Mouse (Mus musculus): ENCODE measurements around the gene Gm20388. TPM values are rescaled to one million over a fixed set of nuclear protein-coding genes. Genes with fewer than 3 reads are reported as not detected.

The Gm20388 gene
- polyA plus RNA-seq, 1 experiment from 2014 or later: 2.5 TPM

- peaks cover 17% of the 10 kb centered on the region for H3K27me3 ChIP-seq (ENCODE audit: low read depth, poor library complexity, severe bottlenecking)
- peaks cover 49% of the 10 kb centered on the region for H3K4me1 ChIP-seq
- 19% methylated on average over 18 of the region's 18 CpGs for WGBS
- peak within 1 kb of the TSS; percentile 32 for H3K4me3 ChIP-seq
- peak within 1 kb of the TSS; percentile 58; the same call in 1 of the 2 replicates for H3K27ac ChIP-seq
- DNase-seq (ENCODE audit: low spot score): peak; percentile 75
- H3K9me3 ChIP-seq (replicated peaks): no peaks in the 10 kb centered on the region
- no peaks in the 10 kb centered on the region for H3K36me3 ChIP-seq
Measured at GRCm38 (mm10) chr8:122847829-122848561, 2937.4 kb downstream of the Gm20388 start, which contains the start of gene Cdh15. Cdh15 (plus strand) TSS chr8:122847966.

GRCm38 (mm10) chr8:122849152-122849910, 2938.7 kb downstream of the Gm20388 start:
- Histone ChIP-seq H3K9me3 (replicated peaks) (no peaks in the 10 kb centered on the region), H3K36me3 (no peaks in the 10 kb centered on the region), H3K4me3 (no peak overlapping the region), H3K27me3 (ENCODE audit: low read depth, poor library complexity, severe bottlenecking) (peaks cover 17% of the 10 kb centered on the region), H3K27ac (peak overlapping the region; percentile 58; the same call in 1 of the 2 replicates), H3K4me1 (peaks cover 62% of the 10 kb centered on the region)
- no peak for DNase-seq (ENCODE audit: low spot score)
- 69% methylated on average over 10 of the region's 11 CpGs for WGBS

- 64% methylated on average over 3 of the region's 3 CpGs for WGBS
- Histone ChIP-seq H3K27me3 (ENCODE audit: low read depth, poor library complexity, severe bottlenecking) (peaks cover 17% of the 10 kb centered on the region), H3K4me3 (no peak overlapping the region), H3K9me3 (replicated peaks) (no peaks in the 10 kb centered on the region), H3K27ac (peak overlapping the region; percentile 38), H3K36me3 (no peaks in the 10 kb centered on the region), H3K4me1 (peaks cover 64% of the 10 kb centered on the region)
- no peak for DNase-seq (ENCODE audit: low spot score)
Measured at GRCm38 (mm10) chr8:122850641-122851240, 2940.1 kb downstream of the Gm20388 start.

GRCm38 (mm10) chr8:122851692-122852545, 2941.3 kb downstream of the Gm20388 start:
- Histone ChIP-seq H3K4me1 (peaks cover 62% of the 10 kb centered on the region), H3K27ac (no peak overlapping the region), H3K27me3 (ENCODE audit: low read depth, poor library complexity, severe bottlenecking) (peaks cover 17% of the 10 kb centered on the region), H3K36me3 (no peaks in the 10 kb centered on the region), H3K4me3 (no peak overlapping the region), H3K9me3 (replicated peaks) (no peaks in the 10 kb centered on the region)
- 80% methylated on average over 12 of the region's 12 CpGs for WGBS
- DNase-seq (ENCODE audit: low spot score): no peak

GRCm38 (mm10) chr8:122852546-122852905, 2941.9 kb downstream of the Gm20388 start:
- no peak for DNase-seq (ENCODE audit: low spot score)
- Histone ChIP-seq H3K9me3 (replicated peaks) (no peaks in the 10 kb centered on the region), H3K27ac (no peak overlapping the region), H3K4me3 (no peak overlapping the region), H3K4me1 (peaks cover 56% of the 10 kb centered on the region), H3K27me3 (ENCODE audit: low read depth, poor library complexity, severe bottlenecking) (peaks cover 17% of the 10 kb centered on the region), H3K36me3 (no peaks in the 10 kb centered on the region)
- 53% methylated on average over 1 of the region's 1 CpGs for WGBS

- H3K4me3 ChIP-seq: no peak overlapping the region
- peaks cover 49% of the 10 kb centered on the region for H3K4me1 ChIP-seq
- H3K9me3 ChIP-seq (replicated peaks): no peaks in the 10 kb centered on the region
- no peak overlapping the region for H3K27ac ChIP-seq
- WGBS: 32% methylated on average over 11 of the region's 11 CpGs
- no peak for DNase-seq (ENCODE audit: low spot score)
- peaks cover 14% of the 10 kb centered on the region for H3K27me3 ChIP-seq (ENCODE audit: low read depth, poor library complexity, severe bottlenecking)
- H3K36me3 ChIP-seq: no peaks in the 10 kb centered on the region
Measured at GRCm38 (mm10) chr8:122853340-122853771, 2942.7 kb downstream of the Gm20388 start.

GRCm38 (mm10) chr8:122854388-122854787, 2943.7 kb downstream of the Gm20388 start:
- Histone ChIP-seq H3K9me3 (replicated peaks) (no peaks in the 10 kb centered on the region), H3K4me3 (no peak overlapping the region), H3K4me1 (peaks cover 40% of the 10 kb centered on the region), H3K27me3 (ENCODE audit: low read depth, poor library complexity, severe bottlenecking) (peaks cover 4% of the 10 kb centered on the region), H3K27ac (peak overlapping the region; percentile 39; the same call in 1 of the 2 replicates), H3K36me3 (no peaks in the 10 kb centered on the region)
- WGBS: 76% methylated on average over 7 of the region's 7 CpGs
- DNase-seq (ENCODE audit: low spot score): no peak

GRCm38 (mm10) chr8:122855123-122855522, 2944.5 kb downstream of the Gm20388 start:
- H3K36me3 ChIP-seq: no peaks in the 10 kb centered on the region
- no peak for DNase-seq (ENCODE audit: low spot score)
- H3K9me3 ChIP-seq (replicated peaks): no peaks in the 10 kb centered on the region
- no peak overlapping the region for H3K27ac ChIP-seq
- H3K27me3 ChIP-seq (ENCODE audit: low read depth, poor library complexity, severe bottlenecking): no peaks in the 10 kb centered on the region
- peaks cover 32% of the 10 kb centered on the region for H3K4me1 ChIP-seq
- 86% methylated on average over 4 of the region's 4 CpGs for WGBS
- H3K4me3 ChIP-seq: no peak overlapping the region

GRCm38 (mm10) chr8:122856288-122856687, 2945.6 kb downstream of the Gm20388 start:
- 83% methylated on average over 8 of the region's 8 CpGs for WGBS
- Histone ChIP-seq H3K4me1 (peaks cover 25% of the 10 kb centered on the region), H3K27ac (no peak overlapping the region)

GRCm38 (mm10) chr8:122859843-122860242, 2949.2 kb downstream of the Gm20388 start:
- Histone ChIP-seq H3K4me1 (peaks cover 8% of the 10 kb centered on the region), H3K27ac (no peak overlapping the region), H3K27me3 (ENCODE audit: low read depth, poor library complexity, severe bottlenecking) (peaks cover 4% of the 10 kb centered on the region; the same call in 1 of the 2 replicates), H3K9me3 (replicated peaks) (peaks cover 6% of the 10 kb centered on the region), H3K36me3 (peaks cover 4% of the 10 kb centered on the region), H3K4me3 (no peak overlapping the region)
- no peak for DNase-seq (ENCODE audit: low spot score)
- 66% methylated on average over 13 of the region's 13 CpGs for WGBS

More at GRCm38 (mm10) chr8:122856288-122856687, 2945.6 kb downstream of the Gm20388 start:
- DNase-seq (ENCODE audit: low spot score): no peak
- Histone ChIP-seq H3K27me3 (ENCODE audit: low read depth, poor library complexity, severe bottlenecking) (no peaks in the 10 kb centered on the region), H3K36me3 (no peaks in the 10 kb centered on the region), H3K4me3 (no peak overlapping the region), H3K9me3 (replicated peaks) (no peaks in the 10 kb centered on the region)

- Histone ChIP-seq H3K4me1 (peaks cover 16% of the 10 kb centered on the region), H3K4me3 (peak overlapping the region; percentile 43), H3K27me3 (ENCODE audit: low read depth, poor library complexity, severe bottlenecking) (peaks cover 4% of the 10 kb centered on the region; the same call in 1 of the 2 replicates), H3K36me3 (peaks cover 9% of the 10 kb centered on the region), H3K9me3 (replicated peaks) (peaks cover 12% of the 10 kb centered on the region), H3K27ac (peak overlapping the region; percentile 50)
- peak; percentile 47 for DNase-seq (ENCODE audit: low spot score)
- WGBS: 62% methylated on average over 25 of the region's 26 CpGs
Measured at GRCm38 (mm10) chr8:122864719-122865129, 2954.1 kb downstream of the Gm20388 start.

GRCm38 (mm10) chr8:122865441-122865840, 2954.8 kb downstream of the Gm20388 start:
- WGBS: 51% methylated on average over 10 of the region's 10 CpGs
- peaks cover 9% of the 10 kb centered on the region for H3K36me3 ChIP-seq
- DNase-seq (ENCODE audit: low spot score): no peak
- peak overlapping the region; percentile 43 for H3K4me3 ChIP-seq
- peaks cover 23% of the 10 kb centered on the region for H3K4me1 ChIP-seq
- H3K27ac ChIP-seq: peak overlapping the region; percentile 50; the same call in 1 of the 2 replicates
- peaks cover 4% of the 10 kb centered on the region; the same call in 1 of the 2 replicates for H3K27me3 ChIP-seq (ENCODE audit: low read depth, poor library complexity, severe bottlenecking)
- H3K9me3 ChIP-seq (replicated peaks): peaks cover 12% of the 10 kb centered on the region
